25 mouse cellular contexts compared by ENCODE assay signal in the genomic region with DNA sequence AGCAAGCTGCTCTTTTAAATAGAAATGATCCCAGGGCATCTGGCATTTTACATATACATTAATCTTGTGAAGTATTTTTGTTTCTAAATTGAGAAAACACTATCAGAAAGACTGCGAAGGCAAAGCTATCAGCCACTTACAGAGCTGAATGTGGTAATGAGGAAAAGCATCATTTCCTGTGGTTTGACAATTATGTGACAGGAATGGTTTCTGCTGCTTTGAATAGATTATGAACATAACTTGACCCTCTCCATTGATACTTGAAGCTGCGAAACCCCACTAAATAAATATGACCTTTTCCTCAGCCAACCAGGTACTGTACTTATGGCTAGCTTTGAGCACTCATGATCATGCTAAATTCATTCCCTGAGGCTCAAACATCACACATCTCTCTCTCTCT. TPM values are rescaled to one million over a fixed set of nuclear protein-coding genes. Genes with fewer than 3 reads are reported as not detected.
DNase-seq lines count a peak whose midpoint lies in the region; ATAC-seq lines count a peak whose summit lies in the region.
"Had no signal": no experiment of that assay in that cellular context is flagged by ENCODE, and none has a peak within 500 bp of the region (broad histone marks: within the 10 kb centered on the region; RNA-seq: fewer than 3 reads in every experiment).

No protein-coding gene starts in this region.

- H3K4me2 ChIP-seq in forebrain, embryonic 14.5 days (ENCODE audit: low read length): no peak overlapping the region
- H3K4me2 ChIP-seq: forebrain, embryonic 12.5 days; heart, embryonic 12.5 days; hindbrain, embryonic 15.5 days; limb, embryonic 12.5 days; lung, embryonic 15.5 days; stomach, embryonic 15.5 days had no signal

- DNase-seq in 416B (ENCODE audit: low read depth): peak; percentile 89
- DNase-seq in forebrain, embryonic 14.5 days (ENCODE audit: low spot score): no peak
- no peak for DNase-seq in right cerebral cortex, adult 2 months (ENCODE audit: low spot score in 2 of 2)
- DNase-seq in frontal cortex, postnatal 36 days (ENCODE audit: low spot score in 2 of 2): no peak
- DNase-seq: adrenal gland, postnatal 36 days; cerebellum, adult 2 months; heart, postnatal 14 days; midbrain, embryonic 14.5 days; right cerebral cortex, adult 18-20 months; thymus, adult 2 months had no signal

- peak; percentile 55 for ATAC-seq in CD4-positive, CD25-positive, alpha-beta regulatory T cell, adult 4 months
- peak; percentile 77 to 81 for ATAC-seq in hematopoietic stem cell, adult 5-6 weeks (replicated peaks in 1 of 2; ENCODE audit: insufficient read depth in 1 of 2, low FRiP score in 2 of 2, low TSS enrichment in 1 of 2, low read depth in 1 of 2, poor library complexity in 2 of 2, severe bottlenecking in 2 of 2)
- 0 out of 2 replicates have a peak, but pooled peaks have one; percentile 18 for ATAC-seq in monocyte, adult 5-6 weeks (replicated peaks; ENCODE audit: insufficient number of reproducible peaks, low FRiP score, low TSS enrichment, poor library complexity, severe bottlenecking)
- no peak for ATAC-seq in forebrain, embryonic 14.5 days
- no peak for ATAC-seq in frontal cortex, adult (ENCODE audit: low TSS enrichment)
- ATAC-seq: intestine, postnatal 0 days; Patski had no signal

- H3K9ac ChIP-seq in forebrain, embryonic 14.5 days (ENCODE audit: low read length): no peak overlapping the region
- H3K9ac ChIP-seq: forebrain, embryonic 12.5 days; heart, embryonic 12.5 days; hindbrain, embryonic 15.5 days; limb, embryonic 12.5 days; liver, embryonic 14.5 days; lung, embryonic 15.5 days; stomach, embryonic 15.5 days had no signal

- no peaks in the 10 kb centered on the region for H3K27me3 ChIP-seq in forebrain, embryonic 14.5 days (replicated peaks; ENCODE audit: control insufficient read depth, insufficient read depth, low read length)
- H3K27me3 ChIP-seq: heart, embryonic 12.5 days; hindbrain, embryonic 15.5 days; stomach, embryonic 15.5 days had no signal

- H3K4me3 ChIP-seq in forebrain, embryonic 14.5 days (ENCODE audit: low read depth, low read length): no peak overlapping the region
- H3K4me3 ChIP-seq: embryonic facial prominence, embryonic 10.5 days; forebrain, embryonic 12.5 days; heart, embryonic 12.5 days; hindbrain, embryonic 15.5 days; limb, embryonic 12.5 days; lung, embryonic 15.5 days; stomach, embryonic 15.5 days had no signal

- H3K27ac ChIP-seq in forebrain, embryonic 14.5 days (ENCODE audit: low read depth, low read length): no peak overlapping the region
- H3K27ac ChIP-seq: embryonic facial prominence, embryonic 10.5 days; forebrain, embryonic 12.5 days; hindbrain, embryonic 15.5 days; limb, embryonic 12.5 days; liver, embryonic 14.5 days; lung, embryonic 15.5 days; macrophage; stomach, embryonic 15.5 days had no signal

- H3K36me3 ChIP-seq in forebrain, embryonic 14.5 days (ENCODE audit: control insufficient read depth, insufficient read depth, low read length): no peaks in the 10 kb centered on the region
- H3K36me3 ChIP-seq: embryonic facial prominence, embryonic 10.5 days; forebrain, embryonic 12.5 days; heart, embryonic 12.5 days; hindbrain, embryonic 15.5 days; limb, embryonic 12.5 days; lung, embryonic 15.5 days; stomach, embryonic 15.5 days had no signal

- no peaks in the 10 kb centered on the region for H3K4me1 ChIP-seq in forebrain, embryonic 14.5 days (ENCODE audit: control insufficient read depth, insufficient read depth, low read length)
- H3K4me1 ChIP-seq: heart, embryonic 12.5 days; limb, embryonic 12.5 days; stomach, embryonic 15.5 days had no signal

- 92% methylated on average over 2 of the region's 2 CpGs for WGBS in forebrain, embryonic 14.5 days

- no peaks in the 10 kb centered on the region for H3K9me3 ChIP-seq in forebrain, embryonic 14.5 days (replicated peaks; ENCODE audit: control insufficient read depth, low read length)
- H3K9me3 ChIP-seq: embryonic facial prominence, embryonic 10.5 days; forebrain, embryonic 12.5 days; heart, embryonic 12.5 days; hindbrain, embryonic 15.5 days; limb, embryonic 12.5 days; lung, embryonic 15.5 days; stomach, embryonic 15.5 days had no signal

RNA-seq across cellular contexts. Expression of gene Tmsb4x, which starts 7.8 kb away (rescaled TPM):
- over 10,000 TPM; 10,426 to 12,113 TPM for polyA plus RNA-seq in CD4-positive, CD25-positive, alpha-beta regulatory T cell, adult 4 months (2017; shearing (Covaris generic))
- 644 and 1,558 TPM in 2 replicates for total RNA-seq in hematopoietic stem cell, adult 5-6 weeks (2017)
- total RNA-seq in monocyte, adult 5-6 weeks (2017): 8,846 to 11,803 TPM (median 11,494 TPM) in 3 replicates
- 7,141 and 7,206 TPM in 2 replicates for polyA plus RNA-seq in forebrain, embryonic 14.5 days (2014; fragmentation: Nextera tagmentation; extraction: Ambion mirVana)

Comparison
In these comparisons a context has a peak if more than half of its experiments do, and no peak if none do; other contexts are left out.
1. ATAC-seq: peak in CD4-positive, CD25-positive, alpha-beta regulatory T cell, adult 4 months (single experiment), hematopoietic stem cell, adult 5-6 weeks (2 of 2) and monocyte, adult 5-6 weeks (single experiment); none in forebrain, embryonic 14.5 days (single experiment) and frontal cortex, adult (single experiment).